Mouse (Mus musculus) heart, embryonic 13.5 days (tissue): Measurements from ENCODE around the gene Trim2. TPM values are rescaled to one million over a fixed set of nuclear protein-coding genes. Genes with fewer than 3 reads are reported as not detected.

ENCODE experiments used
- ATAC-seq: fragments of 200-750 bp; cut with Nextera tagmentation; 2 replicates; pipeline ENCODE4 v1.8.0; 2017; ENCODE audit warnings: moderate TSS enrichment; ENCODE audit not compliant: insufficient number of reproducible peaks, low FRiP score, low TSS enrichment; ENCODE audit errors: extremely low read depth
- H3K27ac ChIP-seq: fragments of 300-500 bp; sonication (generic); replicated peaks from 2 replicates; pipeline ENCODE4 v1.5.1; 2015; ENCODE audit warnings: moderate library complexity, mild to moderate bottlenecking, inconsistent platforms
- H3K27me3 ChIP-seq: fragments of 300-500 bp; sonication (generic); replicated peaks from 2 replicates; pipeline ENCODE4 v1.6.1; 2015; ENCODE audit warnings: mild to moderate bottlenecking, inconsistent platforms
- H3K36me3 ChIP-seq: fragments of 300-500 bp; sonication (generic); 2 replicates; pipeline ENCODE4 v1.6.1; 2015; ENCODE audit warnings: mild to moderate bottlenecking, inconsistent platforms
- H3K4me1 ChIP-seq: fragments of 300-500 bp; sonication (generic); 2 replicates; pipeline ENCODE4 v1.6.1; 2015; ENCODE audit warnings: inconsistent platforms
- H3K4me2 ChIP-seq: fragments of 300-500 bp; sonication (generic); 2 replicates; pipeline ENCODE4 v1.6.1; 2015; ENCODE audit warnings: inconsistent platforms, mild to moderate bottlenecking, moderate library complexity
- H3K4me3 ChIP-seq: fragments of 300-500 bp; sonication (generic); 2 replicates; pipeline ENCODE4 v1.5.1; 2015; ENCODE audit warnings: moderate library complexity, mild to moderate bottlenecking, inconsistent platforms
- H3K9ac ChIP-seq: fragments of 300-500 bp; sonication (generic); 2 replicates; pipeline ENCODE4 v1.6.1; 2015; ENCODE audit warnings: inconsistent platforms, mild to moderate bottlenecking, moderate library complexity
- H3K9me3 ChIP-seq: fragments of 300-500 bp; sonication (generic); 2 replicates; pipeline ENCODE4 v1.6.1; 2016; ENCODE audit warnings: inconsistent platforms
- WGBS: fragments of 180-500 bp; shearing (Covaris S2); methylation state at CpG from one replicate; pipeline ENCODE4 v1.1.7; 2015; ENCODE audit warnings: mixed read lengths; 5-methylcytosine and 5-hydroxymethylcytosine counted together
- polyA plus RNA-seq: library from polyadenylated mRNA; unstranded; fragments of >200 nt; fragmentation: Nextera tagmentation; extraction: Ambion mirVana; gene quantifications from 2 replicates; pipeline ENCODE4 v1.2.1, GENCODE M21; 2015

Trim2 gene
- polyA plus RNA-seq, 1 experiment from 2014 or later, result 7.6 TPM

DNA sequence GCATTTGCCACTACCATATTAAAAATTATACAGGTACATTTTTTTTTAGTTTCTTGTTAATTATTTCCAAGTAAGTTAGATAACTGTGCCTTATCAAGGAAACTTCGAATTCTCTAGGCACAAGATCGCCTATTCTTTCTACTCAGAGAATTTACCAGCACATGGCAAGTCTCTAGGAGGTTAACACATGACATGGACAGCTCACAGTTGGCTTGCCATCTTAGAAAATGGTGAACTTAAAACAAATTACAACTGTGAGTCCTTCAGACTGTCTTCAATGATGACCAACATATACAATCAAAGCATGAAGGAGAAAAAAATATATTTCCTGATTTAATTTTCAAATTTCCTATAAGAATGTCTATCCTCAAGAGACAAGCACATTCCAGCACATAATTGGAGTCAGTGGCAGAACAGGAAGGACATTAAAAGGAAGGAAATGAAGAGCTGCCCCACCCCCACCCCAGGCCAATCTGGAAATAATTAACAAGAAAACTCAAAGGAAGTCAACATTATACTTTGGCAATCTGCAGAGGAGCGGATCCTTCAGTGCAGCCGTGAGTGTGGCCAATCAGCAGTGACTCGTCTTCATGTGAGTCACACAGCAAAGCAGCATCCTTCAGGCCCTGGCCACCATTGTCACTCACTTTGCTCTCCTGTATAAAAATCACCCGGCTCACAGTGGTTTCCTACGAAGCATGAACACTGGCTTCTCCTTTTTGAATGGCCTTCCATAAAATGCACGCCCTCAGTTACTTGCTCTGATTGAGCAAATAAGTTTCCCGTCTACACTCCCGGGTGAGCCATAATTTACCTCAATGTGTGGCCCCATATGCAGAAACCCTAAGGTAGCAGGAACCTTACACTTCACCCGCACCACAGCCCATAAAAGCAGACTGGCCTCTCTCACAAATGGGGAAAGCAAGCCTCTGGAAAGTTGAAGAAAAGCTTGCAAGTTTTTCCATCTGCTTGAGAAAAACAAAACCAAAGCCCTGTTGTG is 177.5 kb downstream of the Trim2 start:
- H3K9ac ChIP-seq, result no peak overlapping the region
- H3K36me3 ChIP-seq, result no peaks in the 10 kb centered on the region
- H3K27me3 ChIP-seq, result no peaks in the 10 kb centered on the region
- H3K27ac ChIP-seq, result no peak overlapping the region
- no peak overlapping the region for H3K4me2 ChIP-seq
- H3K4me1 ChIP-seq, result peaks cover 4% of the 10 kb centered on the region; the same call in 1 of the 2 replicates
- ATAC-seq, result no peak
- 69% methylated on average over 11 of the region's 11 CpGs for WGBS
- no peaks in the 10 kb centered on the region for H3K9me3 ChIP-seq
- no peak overlapping the region for H3K4me3 ChIP-seq

GRCm38 (mm10) chr3:84127431-84127830 is 179.2 kb downstream of the Trim2 start:
- Histone ChIP-seq H3K27me3 (no peaks in the 10 kb centered on the region), H3K4me2 (no peak overlapping the region), H3K4me1 (peaks cover 4% of the 10 kb centered on the region; the same call in 1 of the 2 replicates), H3K9ac (no peak overlapping the region), H3K4me3 (no peak overlapping the region), H3K27ac (no peak overlapping the region), H3K9me3 (no peaks in the 10 kb centered on the region), H3K36me3 (no peaks in the 10 kb centered on the region)
- 70% methylated on average over 2 of the region's 2 CpGs for WGBS
- no peak for ATAC-seq

- no peak overlapping the region for H3K4me2 ChIP-seq
- WGBS, result 79% methylated on average over 3 of the region's 3 CpGs
- no peaks in the 10 kb centered on the region for H3K36me3 ChIP-seq
Measured at GRCm38 (mm10) chr3:84126721-84127120, 180.0 kb downstream of the Trim2 start.

GRCm38 (mm10) chr3:84125704-84126289 is 180.9 kb downstream of the Trim2 start:
- ATAC-seq, result no peak
- no peak overlapping the region for H3K9ac ChIP-seq
- H3K4me1 ChIP-seq, result peaks cover 4% of the 10 kb centered on the region; the same call in 1 of the 2 replicates
- no peaks in the 10 kb centered on the region for H3K27me3 ChIP-seq
- no peak overlapping the region for H3K4me2 ChIP-seq
- no peak overlapping the region for H3K4me3 ChIP-seq
- no peaks in the 10 kb centered on the region for H3K36me3 ChIP-seq
- H3K9me3 ChIP-seq, result no peaks in the 10 kb centered on the region
- no peak overlapping the region for H3K27ac ChIP-seq
- WGBS, result 69% methylated on average over 6 of the region's 6 CpGs

More at GRCm38 (mm10) chr3:84126721-84127120, 180.0 kb downstream of the Trim2 start:
- no peak overlapping the region for H3K9ac ChIP-seq
- no peaks in the 10 kb centered on the region for H3K9me3 ChIP-seq
- no peaks in the 10 kb centered on the region for H3K27me3 ChIP-seq
- ATAC-seq, result no peak
- H3K4me3 ChIP-seq, result no peak overlapping the region
- H3K27ac ChIP-seq, result no peak overlapping the region
- H3K4me1 ChIP-seq, result peaks cover 4% of the 10 kb centered on the region; the same call in 1 of the 2 replicates

DNA sequence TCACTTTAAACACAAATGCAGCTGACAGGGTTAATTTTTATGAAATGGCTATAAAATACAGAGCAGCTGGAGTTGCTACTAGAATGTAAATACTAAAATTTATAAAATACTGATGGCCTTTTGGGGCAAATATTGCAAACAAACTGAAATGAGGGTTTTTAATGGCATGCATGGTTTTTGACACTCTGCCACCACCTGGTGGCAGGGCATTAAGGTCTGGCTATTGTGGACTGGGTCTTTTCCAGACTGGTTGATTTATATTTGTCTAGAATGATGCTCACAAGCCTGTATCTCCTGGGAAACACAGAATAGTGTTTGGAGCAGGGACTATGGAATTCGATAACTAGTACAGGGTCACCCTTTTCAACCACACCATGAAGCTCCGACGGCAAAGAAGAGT is 183.2 kb downstream of the Trim2 start:
- no peak overlapping the region for H3K27ac ChIP-seq
- H3K27me3 ChIP-seq, result no peaks in the 10 kb centered on the region

DNA sequence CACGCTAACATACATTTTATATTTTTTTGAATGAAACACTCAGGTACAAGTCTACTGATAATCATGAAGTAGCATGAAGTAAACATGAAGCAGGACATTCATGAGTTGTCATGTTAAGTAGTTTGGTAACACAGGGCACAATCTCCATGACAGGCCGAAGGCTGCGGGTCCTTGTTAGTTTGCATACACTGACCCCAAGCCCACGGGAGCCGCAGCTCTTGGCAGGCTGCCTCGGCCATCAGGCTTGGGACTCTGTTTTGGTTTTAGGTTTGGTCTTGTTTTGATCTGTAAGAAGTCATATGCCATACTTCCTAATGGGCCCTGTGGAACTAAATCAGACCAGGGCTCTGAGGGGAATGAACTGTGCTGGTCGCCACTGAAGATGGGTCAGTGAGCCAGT is 188.0 kb downstream of the Trim2 start:
- H3K9me3 ChIP-seq, result no peaks in the 10 kb centered on the region
- no peak for ATAC-seq
- H3K9ac ChIP-seq, result no peak overlapping the region
- no peak overlapping the region for H3K4me3 ChIP-seq
- no peak overlapping the region for H3K4me2 ChIP-seq
- WGBS, result 73% methylated on average over 7 of the region's 7 CpGs
- H3K4me1 ChIP-seq, result no peaks in the 10 kb centered on the region
- H3K27ac ChIP-seq, result no peak overlapping the region
- H3K27me3 ChIP-seq, result no peaks in the 10 kb centered on the region
- no peaks in the 10 kb centered on the region for H3K36me3 ChIP-seq

More for the DNA sequence above, 183.2 kb downstream of the Trim2 start:
- no peaks in the 10 kb centered on the region for H3K9me3 ChIP-seq
- no peak for ATAC-seq
- H3K36me3 ChIP-seq, result no peaks in the 10 kb centered on the region
- H3K4me2 ChIP-seq, result no peak overlapping the region
- no peak overlapping the region for H3K9ac ChIP-seq
- peaks cover 4% of the 10 kb centered on the region; the same call in 1 of the 2 replicates for H3K4me1 ChIP-seq
- WGBS, result 73% methylated on average over 3 of the region's 3 CpGs
- H3K4me3 ChIP-seq, result no peak overlapping the region

DNA sequence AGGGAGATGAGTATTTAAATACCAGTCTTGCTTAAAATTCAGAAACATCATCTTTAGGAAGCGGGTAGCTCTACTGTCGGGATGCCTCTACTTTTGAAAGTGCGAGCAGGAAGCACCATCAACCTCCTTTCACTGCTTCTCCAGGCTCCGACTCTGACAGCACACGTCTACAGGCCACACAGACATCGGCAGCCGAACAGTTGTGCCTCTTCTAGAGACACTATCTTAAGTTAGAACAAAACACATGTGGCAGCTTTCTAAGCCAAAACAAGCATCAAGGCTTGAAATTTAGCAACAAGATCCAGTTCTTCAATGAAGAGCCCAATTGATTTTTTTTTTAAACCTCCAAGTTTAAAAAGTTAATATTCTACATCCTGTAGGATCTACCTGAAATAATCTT is 188.5 kb downstream of the Trim2 start:
- Histone ChIP-seq H3K4me3 (no peak overlapping the region), H3K27ac (no peak overlapping the region), H3K4me1 (no peaks in the 10 kb centered on the region), H3K36me3 (no peaks in the 10 kb centered on the region), H3K9me3 (no peaks in the 10 kb centered on the region), H3K4me2 (no peak overlapping the region), H3K27me3 (no peaks in the 10 kb centered on the region), H3K9ac (no peak overlapping the region)
- 68% methylated on average over 7 of the region's 7 CpGs for WGBS
- ATAC-seq, result no peak

Other genes starting within 250 kb of the Trim2 start
- 7.6 and 9.2 TPM in 2 replicates for gene Mnd1, start 151.1 kb downstream of the Trim2 start, polyA plus RNA-seq
- 0.24 and 0.28 TPM in 2 replicates for gene Gm6525, start 132.8 kb downstream of the Trim2 start, polyA plus RNA-seq
- gene Fhdc1, start 173.6 kb upstream of the Trim2 start, polyA plus RNA-seq, result 1.7 and 2.2 TPM in 2 replicates